Mouse (Mus musculus): ENCODE data around the gene Pacsin2. TPM values are rescaled to one million over a fixed set of nuclear protein-coding genes. Genes with fewer than 3 reads are reported as not detected.

Gene Pacsin2
- polyA plus RNA-seq, 1 experiment: 74.1 TPM

GRCm38 (mm10) chr15:83464905-83465650 is 672 bp upstream of the Pacsin2 start:
- no peak for TF ChIP-seq GATA1 (IDR thresholded peaks at IDR 0.05; ENCODE audit: low read length)

DNA sequence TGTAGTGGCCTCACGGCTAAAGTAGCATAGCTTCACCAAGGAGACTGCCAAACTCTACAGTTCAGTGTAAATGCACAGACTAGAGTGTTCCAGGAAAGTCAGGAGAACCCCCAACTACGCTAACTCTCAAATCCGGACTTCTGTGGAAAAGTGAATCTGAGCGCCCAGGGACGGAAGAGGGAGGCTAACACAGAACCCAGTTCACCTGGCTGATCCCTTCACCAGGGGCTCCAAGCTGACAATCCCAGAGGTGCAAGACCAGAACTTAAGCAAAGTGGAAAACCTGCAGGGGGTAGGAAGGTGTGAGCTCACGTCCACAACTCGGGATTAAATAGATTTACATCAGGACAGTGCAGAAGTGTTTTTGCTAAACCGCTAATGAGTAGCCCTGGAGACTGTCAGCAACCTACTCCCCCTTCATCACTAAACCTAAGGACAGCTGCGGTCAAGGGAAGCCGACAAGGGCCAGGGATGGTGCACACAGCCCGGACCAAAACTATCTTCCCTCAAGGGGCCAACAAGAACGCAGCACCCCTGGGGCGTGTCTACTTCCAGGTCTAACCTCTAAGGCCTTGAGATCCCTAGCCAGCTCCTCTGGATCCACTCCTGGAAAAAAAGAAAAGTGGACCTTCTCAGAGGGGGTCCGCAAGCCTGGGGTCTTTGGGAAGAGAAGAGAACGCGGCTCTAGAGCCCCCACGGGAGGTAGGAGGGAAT is 880 bp downstream of the Pacsin2 start:
- TF ChIP-seq GATA1 (IDR thresholded peaks at IDR 0.05; ENCODE audit: low read length): no peak

DNA sequence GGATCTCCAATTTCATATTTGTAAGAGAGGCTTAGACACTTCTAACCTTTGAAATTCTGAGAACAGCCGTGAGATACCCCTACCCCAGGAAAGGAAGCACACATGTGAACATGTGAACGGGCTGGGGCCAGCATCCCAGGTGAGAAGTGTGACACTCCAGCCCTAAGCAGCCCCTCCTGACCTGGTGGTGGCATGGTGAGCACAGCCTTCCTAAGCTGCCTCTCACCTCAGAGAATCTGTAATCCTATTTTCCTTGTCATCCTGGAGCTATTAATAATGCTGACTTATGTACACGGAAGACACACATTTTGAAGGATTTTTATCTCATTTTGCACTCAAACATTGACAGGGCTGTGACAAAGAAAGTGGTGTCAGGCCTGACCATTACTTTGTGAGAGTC is 3.5 kb downstream of the Pacsin2 start:
- no peak for TF ChIP-seq GATA1 (IDR thresholded peaks at IDR 0.05; ENCODE audit: low read length)

DNA sequence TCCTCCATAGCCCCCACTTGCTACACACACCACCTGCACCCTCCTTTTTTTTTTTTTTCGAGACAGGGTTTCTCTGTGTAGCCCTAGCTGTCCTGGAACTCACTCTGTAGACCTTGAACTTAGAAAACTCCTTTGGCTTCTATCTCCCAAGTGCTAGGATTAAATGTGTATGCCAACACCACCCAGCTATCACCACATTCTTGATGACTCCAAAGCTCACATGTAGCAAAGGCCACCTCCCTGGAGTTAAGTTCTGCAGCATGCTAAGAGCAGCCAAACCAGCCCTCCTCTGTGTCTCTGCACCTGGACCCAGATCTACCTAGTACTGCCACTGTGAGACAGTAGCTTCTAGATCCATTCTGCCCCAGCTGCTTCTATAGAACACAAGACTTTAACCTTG is 6.9 kb downstream of the Pacsin2 start:
- TF ChIP-seq GATA1 (IDR thresholded peaks at IDR 0.05; ENCODE audit: low read length): no peak

GRCm38 (mm10) chr15:83455637-83456036 is 8.8 kb downstream of the Pacsin2 start:
- no peak for TF ChIP-seq GATA1 (IDR thresholded peaks at IDR 0.05; ENCODE audit: low read length)

DNA sequence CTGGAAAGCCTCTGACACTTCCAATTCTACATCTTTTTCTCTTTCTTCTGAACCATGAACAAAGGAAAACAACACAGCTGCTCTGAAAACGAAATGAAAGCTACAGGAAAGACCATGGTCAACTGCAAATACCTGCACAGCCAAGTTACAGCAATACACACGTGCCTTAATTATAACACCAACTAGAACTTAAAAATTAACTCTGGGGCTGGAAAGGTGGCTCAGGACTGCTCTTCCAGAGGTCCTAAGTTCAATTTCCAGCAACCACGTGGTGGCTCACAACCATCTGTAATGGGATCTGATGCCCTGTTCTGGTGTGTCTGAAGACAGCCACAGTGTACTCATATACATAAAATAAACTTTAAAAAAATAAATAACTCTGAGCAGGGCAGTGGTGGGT is 9.4 kb downstream of the Pacsin2 start:
- no peak for TF ChIP-seq GATA1 (IDR thresholded peaks at IDR 0.05; ENCODE audit: low read length)

DNA sequence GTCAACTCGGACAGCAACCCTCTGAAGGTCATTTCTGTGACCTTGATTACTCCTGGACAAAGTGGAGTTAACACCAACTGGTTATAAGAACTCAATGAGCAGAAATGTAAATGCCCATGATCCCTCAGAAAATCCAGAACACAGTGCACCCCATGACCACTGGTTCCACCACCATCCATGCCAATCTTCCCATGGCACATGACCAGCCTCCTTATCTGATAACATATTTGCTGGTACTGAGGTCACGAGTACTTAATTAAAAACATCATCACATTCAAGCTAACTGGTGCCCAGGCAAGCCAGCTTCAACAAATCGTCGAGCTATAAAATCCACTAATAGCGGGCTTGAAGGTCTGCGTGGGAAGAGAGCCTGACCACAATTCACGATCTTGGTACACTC is 10.0 kb downstream of the Pacsin2 start:
- no peak for TF ChIP-seq GATA1 (IDR thresholded peaks at IDR 0.05; ENCODE audit: low read length)

- TF ChIP-seq GATA1 (IDR thresholded peaks at IDR 0.05; ENCODE audit: low read length): no peak
Measured at GRCm38 (mm10) chr15:83453879-83454278, 10.5 kb downstream of the Pacsin2 start.

- TF ChIP-seq GATA1 (IDR thresholded peaks at IDR 0.05; ENCODE audit: low read length): no peak
Measured at GRCm38 (mm10) chr15:83452219-83452760, 12.1 kb downstream of the Pacsin2 start.

- no peak for TF ChIP-seq GATA1 (IDR thresholded peaks at IDR 0.05; ENCODE audit: low read length)
Measured at GRCm38 (mm10) chr15:83451621-83452210, 12.7 kb downstream of the Pacsin2 start.

- no peak for TF ChIP-seq GATA1 (IDR thresholded peaks at IDR 0.05; ENCODE audit: low read length)
Measured at GRCm38 (mm10) chr15:83450007-83450406, 14.4 kb downstream of the Pacsin2 start.

GRCm38 (mm10) chr15:83448646-83449045 is 15.8 kb downstream of the Pacsin2 start:
- no peak for TF ChIP-seq GATA1 (IDR thresholded peaks at IDR 0.05; ENCODE audit: low read length)

- TF ChIP-seq GATA1 (IDR thresholded peaks at IDR 0.05; ENCODE audit: low read length): no peak
Measured at GRCm38 (mm10) chr15:83447791-83448544, 16.4 kb downstream of the Pacsin2 start.

- TF ChIP-seq GATA1 (IDR thresholded peaks at IDR 0.05; ENCODE audit: low read length): no peak
Measured at GRCm38 (mm10) chr15:83445908-83446307, 18.5 kb downstream of the Pacsin2 start.

- TF ChIP-seq GATA1 (IDR thresholded peaks at IDR 0.05; ENCODE audit: low read length): no peak
Measured at GRCm38 (mm10) chr15:83445383-83445782, 19.0 kb downstream of the Pacsin2 start.

DNA sequence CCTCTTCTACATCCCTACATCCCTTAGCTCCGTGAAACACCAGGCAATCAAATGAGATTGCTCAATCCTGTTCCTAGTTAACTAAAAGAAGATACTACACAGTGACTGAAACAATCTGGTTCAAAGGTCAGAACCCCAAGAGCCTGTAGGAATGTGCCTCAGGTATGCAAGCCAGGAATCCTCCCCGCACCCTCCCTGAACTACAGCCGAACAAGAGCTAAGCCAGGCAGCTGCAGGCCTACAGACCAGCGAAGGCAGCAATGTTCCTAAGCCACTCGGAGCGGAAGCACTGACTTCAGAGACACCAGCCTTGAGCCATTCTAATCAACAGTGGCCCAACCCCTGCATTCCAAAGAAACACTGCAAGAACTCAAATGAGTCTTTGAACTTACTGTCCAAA is 20.0 kb downstream of the Pacsin2 start:
- TF ChIP-seq GATA1 (IDR thresholded peaks at IDR 0.05; ENCODE audit: low read length): no peak
